Mouse (Mus musculus) bone marrow macrophage, adult 2 months (primary cell): ENCODE measurements around the gene Rap1gap2.

Experiments
- CTCF ChIP-seq: IDR thresholded peaks from 2 replicates; pipeline ENCODE4 v1.5.1; 2012; ENCODE audit warnings: low read depth, mild to moderate bottlenecking, low read length, moderate library complexity
- POLR2A ChIP-seq: IDR thresholded peaks from 2 replicates; pipeline ENCODE4 v1.6.1; 2012; ENCODE audit warnings: mild to moderate bottlenecking, low read depth, low read length, borderline replicate concordance

DNA sequence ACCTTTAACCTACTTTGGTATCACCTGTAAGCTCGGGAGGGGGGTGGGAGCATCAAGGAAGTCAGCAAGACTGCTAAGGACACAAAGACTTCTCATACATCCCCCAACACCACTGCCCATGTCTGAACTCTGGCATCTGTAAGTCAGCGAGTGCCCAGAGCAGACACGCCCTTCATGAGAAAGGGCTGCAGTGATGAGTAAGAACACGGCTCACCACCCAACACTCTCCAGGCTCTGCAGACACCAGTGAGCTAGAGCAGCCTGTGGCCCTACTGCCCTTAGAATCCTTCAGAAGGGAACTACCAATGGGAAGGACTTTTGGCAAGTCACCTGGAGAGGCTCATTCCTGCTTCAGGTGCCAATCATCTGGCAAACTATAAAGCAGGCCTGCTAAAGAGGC, 168.3 kb downstream of the Rap1gap2 start:
- TF ChIP-seq CTCF, result no peak
- no peak for TF ChIP-seq POLR2A
